Mouse (Mus musculus) CH12.LX (cell line): ENCODE measurements around the gene Cdk5.

Experiments used
- CHD2 ChIP-seq: IDR thresholded peaks from 2 replicates; pipeline ENCODE4 v1.6.1; 2011; ENCODE audit warnings: low read length, improper control_type of control experiment
- CTCF ChIP-seq, 2 experiments: IDR thresholded peaks in 1 of 2; conservative IDR thresholded peaks in 1 of 2; 2 replicates each; pipeline ENCODE4 v1.5.1; 2011 to 2012; ENCODE audit warnings: low read depth in 2 of 2, low read length in 2 of 2, improper control_type of control experiment in 1 of 2, inconsistent platforms in 1 of 2, mild to moderate bottlenecking in 1 of 2, moderate library complexity in 1 of 2
- MAFK ChIP-seq: IDR thresholded peaks from 2 replicates; pipeline ENCODE4 v1.6.1; 2011; ENCODE audit warnings: low read length, improper control_type of control experiment; ENCODE audit not compliant: insufficient replicate concordance
- POLR2A ChIP-seq: IDR thresholded peaks from 2 replicates; pipeline ENCODE4 v1.6.1; 2011; ENCODE audit warnings: low read depth, mild to moderate bottlenecking, improper control_type of control experiment, low read length
- ZMIZ1 ChIP-seq: IDR thresholded peaks from 2 replicates; pipeline ENCODE4 v1.6.1; 2012; ENCODE audit warnings: low read depth, mild to moderate bottlenecking, inconsistent platforms, low read length, improper control_type of control experiment

- TF ChIP-seq POLR2A: peak; percentile 73
- 0 out of 4 replicates have a peak, but pooled peaks of 1 of the 2 experiments have one; percentile 7 for TF ChIP-seq CTCF (conservative IDR thresholded peaks at IDR 0.05 in 1 of 2, IDR thresholded peaks at IDR 0.05 in 1 of 2; ENCODE audit: low read depth in 2 of 2, low read length in 2 of 2)
- no peak for TF ChIP-seq MAFK
- TF ChIP-seq ZMIZ1: peak; percentile 62
- peak; percentile 74 for TF ChIP-seq CHD2
Observed at GRCm38 (mm10) chr5:24423129-24424003, at the start of gene Cdk5, which contains the start of gene Slc4a2.
